Mouse (Mus musculus) ovary, postnatal 10 days (tissue): ENCODE data around the gene Serpina1d.
"Not testable (repeated sequence)": the region's sequence is repeated elsewhere in the genome, so short reads cannot be mapped to it uniquely, and the experiment has no call there.

Source experiments
- DNase-seq: peaks from one replicate; pipeline ENCODE4 v3.0.0; 2022; ENCODE audit warnings: low spot score

Serpina1d gene

DNA sequence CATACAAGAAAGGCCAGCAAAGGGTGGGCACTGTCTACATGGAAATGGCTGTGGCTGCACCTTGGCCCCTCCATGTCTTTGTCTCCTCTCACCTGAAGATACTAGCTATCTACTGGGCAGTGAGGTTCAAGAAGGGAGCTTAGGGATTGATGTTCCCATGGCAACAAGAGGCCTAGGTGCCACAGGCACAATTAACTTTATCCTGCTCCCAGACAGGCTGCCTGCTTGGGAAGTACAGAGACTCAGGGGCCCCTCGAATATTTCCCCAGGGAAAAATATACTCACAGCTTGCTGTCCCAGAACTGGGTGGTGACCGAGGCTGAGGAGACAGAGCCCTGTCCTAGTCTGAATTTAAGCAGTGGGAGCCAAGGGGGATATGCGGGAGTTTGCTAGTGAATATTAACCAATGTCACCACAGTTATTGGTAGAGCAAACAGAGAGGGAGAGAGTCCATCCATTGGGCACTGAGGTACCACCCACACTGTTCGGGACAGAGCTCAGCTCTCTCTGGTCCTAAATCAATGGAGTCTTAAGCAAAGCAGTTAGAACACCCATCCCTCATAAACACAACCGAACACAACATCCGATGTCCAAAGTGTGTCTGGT is at the start of gene Serpina1d:
Gene Serpina1d (minus strand): TSS at position 347 of the 606 bp plus-strand sequence.
- not testable (repeated sequence) for DNase-seq

DNA sequence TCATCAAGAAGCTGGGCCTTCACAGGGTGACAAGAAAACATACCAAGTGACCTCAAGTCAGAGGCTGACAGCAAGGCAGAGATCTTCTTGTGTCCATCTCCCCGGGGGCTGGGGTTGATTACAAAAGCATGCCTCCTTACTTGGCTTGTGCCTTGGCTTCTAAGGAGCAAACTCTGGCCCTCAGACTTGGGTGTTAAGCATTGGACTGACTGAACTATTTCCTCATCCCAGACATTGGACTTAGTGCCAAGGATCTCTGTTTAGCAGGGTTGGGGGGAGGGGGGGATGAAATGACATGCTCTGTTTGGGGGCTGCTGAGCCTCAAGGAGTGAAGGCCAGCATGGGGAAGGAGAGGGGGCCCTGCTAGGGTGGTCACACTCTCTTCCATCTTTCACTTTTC is 2.8 kb downstream of the Serpina1d start:
- not testable (repeated sequence) for DNase-seq

DNA sequence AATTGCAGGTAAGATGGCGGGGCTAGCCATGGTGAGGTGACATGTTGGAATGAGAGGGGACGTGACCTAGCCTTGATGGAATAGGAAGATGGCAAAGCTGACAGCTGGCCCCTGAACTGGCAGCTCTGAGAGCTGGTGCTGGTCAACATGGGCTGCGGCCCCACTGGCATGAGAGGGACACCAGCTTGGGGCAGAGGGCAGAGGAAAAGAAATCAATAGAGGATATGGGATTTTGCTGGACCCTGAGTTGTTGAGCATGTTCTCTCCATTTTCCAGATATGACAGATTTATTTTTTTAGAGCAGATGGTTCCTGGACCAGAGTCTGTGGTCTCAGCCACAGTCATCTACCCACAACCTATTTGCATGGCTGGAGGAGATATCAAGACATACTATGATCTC is 10.3 kb downstream of the Serpina1d start:
- not testable (repeated sequence) for DNase-seq

DNA sequence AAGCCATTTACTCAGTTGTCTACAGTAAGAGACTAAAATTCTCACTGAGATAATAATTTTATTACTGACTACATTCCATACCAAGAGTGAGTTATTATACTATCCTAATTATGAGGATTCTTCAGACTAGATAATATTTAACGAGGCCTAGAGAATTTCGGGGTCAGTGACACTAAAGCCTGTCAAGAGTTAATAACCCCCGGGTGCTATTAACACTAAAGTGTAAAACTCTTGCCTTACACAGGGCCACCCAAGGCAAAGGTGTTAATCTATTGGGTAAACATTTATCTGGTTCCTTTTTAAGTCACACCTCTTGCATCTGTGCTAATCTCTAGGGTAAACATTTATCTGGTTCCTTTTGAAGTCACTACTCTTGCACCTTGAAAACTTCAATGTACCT is 13.1 kb downstream of the Serpina1d start:
- not testable (repeated sequence) for DNase-seq

DNA sequence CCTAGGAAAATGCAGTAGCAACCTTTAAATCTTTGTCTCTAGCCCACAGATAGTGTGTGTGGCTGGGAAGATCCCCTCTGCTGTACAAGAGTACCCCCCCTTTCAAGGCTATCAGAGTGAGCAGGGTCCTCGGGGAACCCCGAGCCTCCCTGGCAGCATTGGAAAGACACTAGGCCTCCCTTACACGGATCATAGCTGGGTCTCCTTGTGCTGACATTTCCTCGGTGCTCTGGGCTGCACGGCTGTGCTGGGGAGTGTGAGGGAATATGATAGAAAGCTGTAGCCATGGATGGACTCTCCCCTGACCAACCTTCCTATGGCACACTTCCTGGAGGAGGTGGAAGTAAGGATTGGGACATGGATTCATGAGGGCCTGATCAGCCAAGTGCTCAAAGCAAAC is 27.4 kb downstream of the Serpina1d start:
- DNase-seq = not testable (repeated sequence)

DNA sequence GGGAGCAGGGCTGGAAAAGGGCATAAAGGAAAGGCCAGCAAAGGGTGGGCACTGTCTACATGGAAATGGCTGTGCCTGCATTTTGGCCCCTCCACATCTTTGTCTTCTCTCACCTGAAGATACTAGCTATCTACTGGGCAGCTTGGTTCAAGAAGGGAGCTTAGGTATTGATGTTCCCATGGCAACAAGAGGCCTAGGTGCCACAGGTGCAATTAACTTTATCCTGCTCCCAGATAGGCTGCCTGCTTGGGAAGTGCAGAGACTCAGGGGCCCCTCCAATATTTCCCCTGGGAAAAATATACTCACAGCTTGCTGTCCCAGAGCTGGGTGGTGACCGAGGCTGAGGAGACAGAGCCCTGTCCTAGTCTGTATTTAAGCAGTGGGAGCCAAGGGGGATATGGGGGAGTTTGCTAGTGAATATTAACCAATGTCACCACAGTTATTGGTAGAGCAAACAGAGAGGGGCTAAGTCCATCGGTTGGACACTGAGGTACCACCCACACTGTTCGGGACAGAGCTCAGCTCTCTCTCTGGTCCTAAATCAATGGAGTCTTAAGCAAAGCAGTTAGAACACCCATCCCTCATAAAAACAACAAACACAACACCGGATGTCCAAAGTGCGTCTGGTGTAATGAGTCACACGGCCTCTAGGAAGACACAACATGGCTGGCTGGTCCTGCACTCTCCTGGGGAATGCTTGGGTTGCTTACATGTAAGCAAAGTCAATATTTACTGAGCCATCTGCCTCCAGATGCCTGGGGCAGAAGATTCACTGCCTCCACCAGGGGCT is 35.4 kb downstream of the Serpina1d start:
- DNase-seq = not testable (repeated sequence)

DNA sequence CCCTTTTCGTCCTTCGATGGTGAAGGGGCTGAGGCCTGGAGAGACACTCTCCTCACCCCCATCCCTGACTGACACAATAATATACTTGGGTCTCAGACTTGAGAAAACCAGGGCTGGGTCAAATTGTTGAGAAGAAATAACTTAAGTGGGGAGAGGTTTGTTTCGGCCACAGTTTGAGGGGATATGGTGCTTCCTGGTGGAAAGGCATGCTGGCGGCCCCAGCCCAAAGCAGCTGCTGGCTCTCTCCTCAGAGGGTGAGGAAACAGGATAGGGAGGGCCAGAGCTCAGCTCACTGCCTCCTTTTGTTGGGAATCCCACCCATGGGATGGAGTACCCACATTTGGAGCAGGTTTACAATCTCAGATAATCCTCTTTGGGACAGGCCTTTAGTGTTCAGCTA is 37.8 kb downstream of the Serpina1d start:
- not testable (repeated sequence) for DNase-seq

DNA sequence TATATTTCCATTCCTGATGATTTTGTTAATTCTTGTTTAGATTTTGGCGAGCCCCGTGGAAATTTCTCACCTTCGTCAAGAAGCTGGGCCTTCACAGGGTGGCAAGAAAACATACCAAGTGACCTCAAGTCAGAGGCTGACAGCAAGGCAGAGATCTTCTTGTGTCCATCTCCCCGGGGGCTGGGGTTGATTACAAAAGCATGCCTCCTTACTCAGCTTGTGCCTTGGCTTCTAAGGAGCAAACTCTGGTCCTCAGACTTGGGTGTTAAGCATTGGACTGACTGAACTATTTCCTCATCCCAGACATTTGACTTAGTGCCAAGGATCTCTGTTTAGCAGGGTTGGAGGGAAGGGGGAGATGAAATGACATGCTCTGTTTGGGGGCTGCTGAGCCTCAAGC is 38.3 kb downstream of the Serpina1d start:
- DNase-seq = not testable (repeated sequence)
